Mouse (Mus musculus) common myeloid progenitor, adult 5-6 weeks (primary cell): ENCODE results near the gene Cdkn2aip. TPM values are rescaled to one million over a fixed set of nuclear protein-coding genes. Genes with fewer than 3 reads are reported as not detected.

Experiments
- ATAC-seq: replicated peaks from 2 replicates; pipeline ENCODE4 v1.8.0; 2016; ENCODE audit warnings: low read depth, mild to moderate bottlenecking, moderate TSS enrichment, inconsistent platforms; ENCODE audit not compliant: poor library complexity, severe bottlenecking
- total RNA-seq: library from RNA; stranded (forward); fragments of 200-1000, 187-1606 nt; gene quantifications from 2 replicates; pipeline ENCODE4 v1.2.3, GENCODE M21; 2017

Gene Cdkn2aip
- total RNA-seq, 1 experiment from 2014 or later = 36.0 TPM

GRCm38 (mm10) chr8:47662716-47663115 lies 51.0 kb downstream of the Cdkn2aip start:
- ATAC-seq = no peak

GRCm38 (mm10) chr8:47660394-47660793 lies 53.3 kb downstream of the Cdkn2aip start:
- no peak for ATAC-seq

GRCm38 (mm10) chr8:47659463-47659862 lies 54.3 kb downstream of the Cdkn2aip start:
- ATAC-seq = no peak

Other genes starting within 250 kb of the Cdkn2aip start
- gene Trappc11, start 180.5 kb downstream of the Cdkn2aip start, total RNA-seq = 38.2 and 51.9 TPM in 2 replicates
- 30.3 and 44.9 TPM in 2 replicates for gene Rwdd4a, start 180.3 kb downstream of the Cdkn2aip start, total RNA-seq
- gene Ing2, start 38.4 kb downstream of the Cdkn2aip start, total RNA-seq = 65.9 and 66.7 TPM in 2 replicates
- gene Cldn24, start 108.2 kb upstream of the Cdkn2aip start, total RNA-seq = not detected in 2 replicates
- not detected in 2 replicates for gene Cldn22, start 110.5 kb upstream of the Cdkn2aip start, total RNA-seq